Mouse (Mus musculus): ENCODE results near the gene Lamtor3.
"Not testable (repeated sequence)": the region's sequence is repeated elsewhere in the genome, so short reads cannot be mapped to it uniquely, and the experiment has no call there.

Gene Lamtor3

DNA sequence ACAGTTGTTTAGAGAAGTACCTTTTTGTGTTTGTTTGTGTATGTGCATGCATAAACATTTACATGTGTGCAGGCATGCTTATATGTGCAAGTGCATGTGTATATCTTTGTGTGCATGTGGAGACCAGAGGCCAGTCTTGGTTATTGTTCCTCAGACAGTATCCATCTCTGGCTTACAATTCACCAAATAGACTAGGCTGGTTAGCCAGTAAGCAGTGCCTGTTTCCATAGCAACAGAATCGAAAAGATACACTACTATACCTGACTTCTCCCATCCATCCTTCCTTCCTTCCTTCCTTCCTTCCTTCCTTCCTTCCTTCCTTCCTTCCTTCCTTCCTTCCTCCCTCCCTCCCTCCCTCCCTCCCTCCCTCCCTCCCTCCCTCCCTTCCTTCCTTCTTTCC is 45.7 kb downstream of the Lamtor3 start:
- not testable (repeated sequence) for DNase-seq

DNA sequence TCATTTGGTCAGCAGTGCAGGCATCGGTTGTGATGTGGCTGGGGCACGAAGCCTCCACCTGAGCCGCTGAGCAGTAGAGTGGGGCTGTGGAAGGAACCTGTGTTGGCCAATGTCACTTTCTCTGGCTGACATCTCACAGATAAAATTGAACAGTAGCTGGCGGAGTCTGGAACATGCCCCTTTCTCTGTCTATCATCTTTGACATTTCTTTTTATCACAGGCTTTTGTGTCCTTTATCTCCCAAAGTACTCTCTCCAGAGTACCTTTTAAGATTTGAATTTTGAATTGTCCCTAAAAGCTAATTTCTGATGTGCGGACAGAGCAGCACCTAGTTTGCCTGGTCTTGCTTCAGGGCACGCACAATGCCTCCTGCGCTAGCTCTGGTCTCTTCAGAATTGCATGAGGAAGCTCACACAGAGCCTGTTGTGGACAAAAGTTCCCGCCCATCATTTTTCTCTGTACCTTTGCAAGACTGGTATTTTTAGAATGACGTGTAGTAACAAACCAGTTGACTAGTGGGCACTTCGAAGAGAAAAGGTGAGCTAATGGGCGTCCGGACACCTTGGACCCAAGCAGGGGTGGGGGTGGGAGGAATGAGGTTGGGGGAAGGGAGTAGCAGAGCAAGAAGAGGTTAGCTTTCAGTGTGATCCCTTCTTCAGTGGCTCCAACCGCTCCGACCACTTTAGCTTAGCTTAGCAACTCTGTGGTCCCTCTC is 50.0 kb downstream of the Lamtor3 start:
- DNase-seq: no peak

DNA sequence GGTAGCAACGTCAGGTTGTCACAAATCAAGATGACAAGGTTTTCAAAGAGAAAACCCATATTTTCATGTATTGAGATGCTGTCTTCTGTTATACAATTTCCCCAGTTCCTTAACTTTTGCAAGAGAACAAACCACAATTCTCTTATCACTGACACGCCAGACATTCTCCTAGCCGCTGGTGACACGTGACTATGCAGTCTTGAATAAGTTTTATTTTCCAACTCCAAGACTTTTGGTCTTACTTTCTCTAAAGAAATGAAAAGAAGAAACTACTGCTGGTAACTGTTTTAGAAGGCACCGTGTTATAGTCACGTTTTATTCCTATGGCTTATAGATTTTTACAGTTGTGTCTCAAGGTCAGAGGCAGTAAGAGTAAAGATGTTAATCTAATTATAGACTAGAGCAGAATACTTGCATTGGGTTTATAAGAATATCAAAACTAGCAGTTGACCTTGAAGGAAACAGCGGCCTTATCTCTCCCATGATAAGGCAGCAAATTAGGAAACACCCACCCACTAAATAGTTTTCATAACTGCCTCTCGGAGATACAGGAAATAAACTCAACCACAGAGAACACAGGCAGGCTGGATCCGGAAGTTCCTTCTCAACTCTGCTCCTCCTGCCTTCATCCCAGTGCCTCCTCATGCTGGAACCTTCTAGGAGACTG is 50.6 kb downstream of the Lamtor3 start:
- no peak for DNase-seq

DNA sequence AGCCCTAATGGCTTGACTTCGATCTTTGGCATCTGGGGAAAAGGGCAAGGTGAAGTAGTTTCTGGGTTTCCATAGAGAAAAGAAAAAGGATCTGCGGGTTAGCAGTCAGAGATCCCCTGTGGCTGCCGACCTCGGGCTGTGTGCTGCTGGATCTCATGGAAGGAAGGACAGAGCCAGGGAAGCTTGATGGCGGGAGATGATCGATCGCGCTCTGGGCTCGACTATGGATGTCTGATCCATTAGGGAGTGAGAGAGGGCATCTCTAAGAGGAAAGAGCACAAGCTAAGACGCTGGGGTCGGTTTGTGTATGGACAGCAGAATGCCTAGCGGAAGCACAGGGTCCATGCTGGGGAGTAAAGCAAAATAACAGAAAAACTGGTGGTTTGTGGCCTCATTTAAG is 51.6 kb downstream of the Lamtor3 start:
- no peak for DNase-seq

DNA sequence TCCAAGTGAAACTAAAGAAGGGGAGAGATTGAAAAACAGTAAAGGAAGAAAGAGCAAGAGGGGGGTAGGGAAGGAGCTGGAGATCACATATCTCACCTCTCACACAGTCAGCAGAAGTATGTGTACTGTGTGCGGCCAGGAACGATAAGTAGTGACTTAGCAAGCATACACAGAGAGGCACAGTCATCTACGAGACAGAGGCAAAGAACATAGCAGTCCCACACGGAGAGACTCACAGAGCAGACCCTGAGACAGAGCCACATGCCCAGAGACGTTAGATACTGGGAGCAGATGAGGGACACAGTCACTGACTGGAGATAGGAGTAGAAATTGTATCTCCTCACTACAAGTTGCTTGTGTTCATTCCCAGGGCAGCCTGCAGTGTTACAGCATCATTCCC is 53.9 kb downstream of the Lamtor3 start:
- no peak for DNase-seq

DNA sequence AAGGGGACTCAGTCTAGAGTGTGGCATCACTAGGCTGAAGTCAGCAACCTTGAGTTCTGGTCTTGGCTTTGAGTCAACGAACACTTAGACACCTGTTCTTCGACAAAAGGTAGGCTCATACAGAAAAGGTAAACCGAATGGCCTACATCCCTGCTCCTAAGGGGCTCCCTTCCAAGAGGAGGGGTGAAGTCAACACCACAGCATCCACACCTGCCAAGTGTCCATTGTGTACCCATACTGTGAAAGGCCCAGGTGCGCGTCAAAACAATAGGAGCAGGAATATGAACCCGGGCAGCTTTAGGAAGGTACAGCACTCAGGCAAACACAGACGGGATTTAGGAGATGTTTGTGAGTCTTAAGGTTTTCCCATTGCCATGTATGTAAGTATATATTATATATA is 54.7 kb downstream of the Lamtor3 start:
- no peak for DNase-seq

GRCm38 (mm10) chr3:137974306-137974705 is 56.0 kb downstream of the Lamtor3 start:
- DNase-seq: no peak

GRCm38 (mm10) chr3:137975435-137975834 is 57.1 kb downstream of the Lamtor3 start:
- no peak for DNase-seq

DNA sequence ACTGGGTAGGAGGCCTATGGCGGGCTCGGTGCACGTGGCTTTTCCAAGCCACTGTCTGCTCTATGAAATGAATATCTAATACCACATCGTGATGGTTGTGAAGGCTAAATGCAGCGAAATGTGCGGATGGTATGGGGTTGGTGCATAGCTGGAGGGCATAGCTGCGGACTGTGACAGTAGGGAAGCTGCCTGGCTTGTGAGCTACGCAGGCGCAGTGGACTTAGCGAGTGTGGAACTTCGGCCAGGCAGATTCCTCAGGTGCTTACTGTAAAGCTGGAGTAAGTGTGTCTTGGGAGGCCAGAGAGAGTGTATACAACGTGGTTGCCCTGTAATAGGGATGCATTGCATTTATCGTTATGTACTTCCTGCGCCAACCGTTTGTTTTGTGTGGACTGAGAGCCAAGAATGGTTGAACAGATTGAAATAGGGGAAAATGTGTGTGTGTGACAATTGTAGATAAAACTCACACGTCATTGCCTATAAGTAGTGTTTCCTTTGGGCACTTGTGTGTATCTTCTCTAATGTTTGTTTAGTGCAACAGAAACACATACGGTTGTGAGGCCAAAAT is 57.6 kb downstream of the Lamtor3 start:
- no peak for DNase-seq

- no peak for DNase-seq
Observed at GRCm38 (mm10) chr3:137976943-137977628, 58.8 kb downstream of the Lamtor3 start.

DNA sequence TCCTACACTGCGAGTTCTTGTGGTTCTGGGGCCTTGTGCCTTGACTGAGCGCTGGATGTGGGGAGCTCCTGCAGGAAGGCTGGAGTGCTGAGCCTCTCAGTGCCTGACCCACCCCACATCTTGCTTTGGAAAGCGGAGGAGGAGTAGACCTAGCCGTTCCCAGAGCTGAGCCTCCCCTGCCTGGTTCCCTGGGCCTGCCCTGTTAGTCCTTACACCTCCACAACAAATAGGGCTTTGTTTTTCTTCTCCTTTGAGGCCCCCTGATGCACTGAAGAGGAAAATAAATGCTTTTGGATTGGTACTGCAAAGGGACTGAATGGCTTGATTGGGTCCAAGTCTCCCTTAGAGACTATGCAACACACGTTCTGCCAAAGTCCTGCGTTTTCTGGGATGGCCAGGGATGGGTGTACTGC is 59.3 kb downstream of the Lamtor3 start:
- DNase-seq: no peak

GRCm38 (mm10) chr3:137978233-137978632 is 59.9 kb downstream of the Lamtor3 start:
- DNase-seq: no peak

Data from right cerebral cortex, postnatal 25 days (tissue).